Mouse (Mus musculus): Measurements from ENCODE around the gene March1. TPM values are rescaled to one million over a fixed set of nuclear protein-coding genes. Genes with fewer than 3 reads are reported as not detected.

Gene March1
- total and polyA plus RNA-seq, 3 experiments, result 0.04 TPM; not detected in 2

DNA sequence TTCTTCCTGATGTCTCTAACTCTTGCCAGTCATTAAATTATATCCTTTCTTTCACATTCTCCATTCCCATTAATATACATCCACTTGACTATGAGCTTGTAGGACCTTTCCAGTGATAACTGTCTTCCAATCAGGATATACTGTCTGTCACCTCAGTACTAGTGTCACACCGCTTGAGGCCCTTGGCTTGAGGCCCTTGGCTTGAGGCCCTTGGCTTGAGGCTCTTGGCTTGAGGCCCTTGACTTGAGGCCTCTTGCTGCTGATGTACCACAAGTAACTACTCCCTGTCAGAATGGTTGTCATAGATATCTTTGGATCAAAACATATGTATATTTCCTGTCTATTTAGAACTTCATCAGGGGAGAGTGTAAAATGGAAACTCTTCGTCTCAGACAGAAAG lies 576.7 kb downstream of the March1 start:
- no peaks in the 10 kb centered on the region for H3K27me3 ChIP-seq (ENCODE audit: control insufficient read depth in 1 of 2, insufficient read depth in 2 of 2, low read length in 2 of 2)
- H3K36me3 ChIP-seq (ENCODE audit: control insufficient read depth in 1 of 2, insufficient read depth in 2 of 2, low read length in 2 of 2), result no peaks in the 10 kb centered on the region
- no peak for DNase-seq (ENCODE audit: low read depth, low spot score)
- H3K9ac ChIP-seq (ENCODE audit: control insufficient read depth, low read depth, low read length, poor library complexity, severe bottlenecking), result no peak overlapping the region
- H3K4me3 ChIP-seq (ENCODE audit: control insufficient read depth in 1 of 2, insufficient read depth in 1 of 2, low read depth in 2 of 2, low read length in 2 of 2), result no peak overlapping the region
- H3K4me1 ChIP-seq (ENCODE audit: control insufficient read depth in 1 of 2, insufficient read depth in 2 of 2, low read length in 2 of 2), result no peaks in the 10 kb centered on the region
- H3K9me3 ChIP-seq (replicated peaks; ENCODE audit: insufficient read depth, low read length), result no peaks in the 10 kb centered on the region
- no peak overlapping the region for H3K27ac ChIP-seq (ENCODE audit: control insufficient read depth, low read depth, low read length)
- TF ChIP-seq MAZ (IDR thresholded peaks at IDR 0.05; ENCODE audit: low read depth, low read length), result no peak
- no peak for TF ChIP-seq TCF12 (IDR thresholded peaks at IDR 0.05; ENCODE audit: low read depth, low read length)
- TF ChIP-seq POLR2AphosphoS2 (IDR thresholded peaks at IDR 0.05; ENCODE audit: low read length), result no peak
- no peak for TF ChIP-seq CHD1 (IDR thresholded peaks at IDR 0.05; ENCODE audit: low read depth, low read length)
- TF ChIP-seq HCFC1 (IDR thresholded peaks at IDR 0.05; ENCODE audit: low read depth, low read length), result no peak
- TF ChIP-seq NRF1 (IDR thresholded peaks at IDR 0.05; ENCODE audit: insufficient read depth, low read depth, low read length, poor library complexity, severe bottlenecking), result no peak
- H3K79me2 ChIP-seq (ENCODE audit: control insufficient read depth, insufficient read depth, low read length, poor library complexity), result no peaks in the 10 kb centered on the region

DNA sequence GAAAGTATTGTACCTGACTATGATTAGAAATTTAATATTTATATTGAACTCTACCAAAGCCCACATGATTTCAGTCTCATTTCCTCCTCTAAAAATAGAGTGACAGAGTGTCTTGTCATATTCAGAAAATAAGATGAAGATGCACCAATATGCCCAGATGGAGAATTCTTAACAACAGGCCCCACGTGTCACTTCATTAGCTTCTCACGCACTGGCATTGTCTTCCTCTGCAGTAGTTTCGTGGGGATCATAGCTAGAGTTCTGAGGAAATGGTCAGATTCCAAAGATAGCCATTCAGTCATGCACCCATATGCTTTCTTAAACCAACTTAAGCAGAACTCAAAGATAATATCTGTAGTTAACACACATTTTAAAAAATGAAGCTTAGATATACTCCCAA lies 582.5 kb downstream of the March1 start:
- Histone ChIP-seq H3K9ac (ENCODE audit: control insufficient read depth, low read depth, low read length, poor library complexity, severe bottlenecking) (no peak overlapping the region), H3K27me3 (ENCODE audit: control insufficient read depth in 1 of 2, insufficient read depth in 2 of 2, low read length in 2 of 2) (no peaks in the 10 kb centered on the region), H3K27ac (ENCODE audit: control insufficient read depth, low read depth, low read length) (no peak overlapping the region), H3K4me3 (ENCODE audit: control insufficient read depth in 1 of 2, insufficient read depth in 1 of 2, low read depth in 2 of 2, low read length in 2 of 2) (no peak overlapping the region), H3K4me1 (ENCODE audit: control insufficient read depth in 1 of 2, insufficient read depth in 2 of 2, low read length in 2 of 2) (no peaks in the 10 kb centered on the region), H3K9me3 (replicated peaks; ENCODE audit: insufficient read depth, low read length) (no peaks in the 10 kb centered on the region), H3K79me2 (ENCODE audit: control insufficient read depth, insufficient read depth, low read length, poor library complexity) (no peaks in the 10 kb centered on the region), H3K36me3 (ENCODE audit: control insufficient read depth in 1 of 2, insufficient read depth in 2 of 2, low read length in 2 of 2) (no peaks in the 10 kb centered on the region)
- DNase-seq (ENCODE audit: low read depth, low spot score), result no peak
- TF ChIP-seq MAZ (IDR thresholded peaks at IDR 0.05; ENCODE audit: low read depth, low read length) (no peak), RCOR1 (IDR thresholded peaks at IDR 0.05; ENCODE audit: low read depth, low read length) (no peak), NRF1 (IDR thresholded peaks at IDR 0.05; ENCODE audit: insufficient read depth, low read depth, low read length, poor library complexity, severe bottlenecking) (no peak), CHD1 (IDR thresholded peaks at IDR 0.05; ENCODE audit: low read depth, low read length) (no peak), POLR2AphosphoS5 (IDR thresholded peaks at IDR 0.05; ENCODE audit: borderline replicate concordance, low read depth, low read length) (no peak), USF1 (IDR thresholded peaks at IDR 0.05; ENCODE audit: low read depth, low read length) (no peak), CHD2 (IDR thresholded peaks at IDR 0.05; ENCODE audit: low read length) (no peak), POLR2A (IDR thresholded peaks at IDR 0.05; ENCODE audit: control insufficient read depth in 1 of 2, insufficient read depth in 1 of 2, low read depth in 1 of 2, low read length in 2 of 2, poor library complexity in 1 of 2) (no peak), ZC3H11A (IDR thresholded peaks at IDR 0.05; ENCODE audit: low read depth, low read length) (no peak), KAT2A (conservative IDR thresholded peaks at IDR 0.05; ENCODE audit: low read depth, low read length) (no peak)

DNA sequence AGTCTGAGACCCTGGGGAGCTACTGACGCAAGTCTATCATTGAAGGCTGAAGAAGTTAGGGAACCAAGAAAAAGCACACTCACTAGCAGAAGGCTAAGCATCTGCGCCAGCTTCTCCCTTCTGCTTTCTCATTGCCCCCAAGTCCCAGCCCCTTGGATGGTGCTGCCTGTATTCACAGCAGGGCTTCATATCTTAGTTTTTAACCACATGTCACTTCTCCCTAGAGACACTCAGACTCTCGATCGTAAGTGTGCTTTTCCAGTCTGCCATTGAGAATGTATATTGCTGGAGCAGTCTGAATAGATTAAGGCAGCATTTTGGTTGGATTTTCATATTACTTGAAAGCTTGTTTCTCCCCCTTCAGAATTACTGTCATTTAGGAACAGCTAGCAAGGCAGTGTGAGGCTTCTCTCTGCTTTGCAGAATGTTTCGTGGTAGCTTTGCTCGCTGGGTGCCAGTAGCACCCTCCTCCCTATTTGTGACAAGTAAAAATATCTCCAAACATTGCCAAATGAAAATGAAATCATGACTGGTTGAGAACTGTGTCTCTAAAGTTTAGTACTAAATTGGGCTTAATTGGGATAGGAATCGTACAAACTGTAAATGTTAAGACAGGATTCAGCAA lies 586.2 kb downstream of the March1 start:
- Histone ChIP-seq H3K79me2 (ENCODE audit: control insufficient read depth, insufficient read depth, low read length, poor library complexity) (no peaks in the 10 kb centered on the region), H3K27ac (ENCODE audit: control insufficient read depth, low read depth, low read length) (no peak overlapping the region), H3K4me3 (ENCODE audit: control insufficient read depth in 1 of 2, insufficient read depth in 1 of 2, low read depth in 2 of 2, low read length in 2 of 2) (no peak overlapping the region), H3K27me3 (ENCODE audit: control insufficient read depth in 1 of 2, insufficient read depth in 2 of 2, low read length in 2 of 2) (no peaks in the 10 kb centered on the region), H3K4me1 (ENCODE audit: control insufficient read depth in 1 of 2, insufficient read depth in 2 of 2, low read length in 2 of 2) (no peaks in the 10 kb centered on the region), H3K9me3 (replicated peaks; ENCODE audit: insufficient read depth, low read length) (no peaks in the 10 kb centered on the region), H3K9ac (ENCODE audit: control insufficient read depth, low read depth, low read length, poor library complexity, severe bottlenecking) (no peak overlapping the region), H3K36me3 (ENCODE audit: control insufficient read depth in 1 of 2, insufficient read depth in 2 of 2, low read length in 2 of 2) (no peaks in the 10 kb centered on the region)
- TF ChIP-seq CHD2 (IDR thresholded peaks at IDR 0.05; ENCODE audit: low read length) (no peak), ZMIZ1 (IDR thresholded peaks at IDR 0.05; ENCODE audit: low read depth, low read length) (no peak), MAZ (IDR thresholded peaks at IDR 0.05; ENCODE audit: low read depth, low read length) (no peak), CHD1 (IDR thresholded peaks at IDR 0.05; ENCODE audit: low read depth, low read length) (no peak), TCF12 (IDR thresholded peaks at IDR 0.05; ENCODE audit: low read depth, low read length) (no peak), POLR2AphosphoS2 (IDR thresholded peaks at IDR 0.05; ENCODE audit: low read length) (no peak), TBP (IDR thresholded peaks at IDR 0.05; ENCODE audit: low read depth, low read length) (no peak), CTCF (IDR thresholded peaks at IDR 0.05 in 2 of 3, conservative IDR thresholded peaks at IDR 0.05 in 1 of 3; ENCODE audit: control insufficient read depth in 1 of 3, insufficient read depth in 1 of 3, low read depth in 2 of 3, low read length in 3 of 3, poor library complexity in 1 of 3, severe bottlenecking in 1 of 3) (no peak), BHLHE40 (IDR thresholded peaks at IDR 0.05; ENCODE audit: borderline replicate concordance, low read depth, low read length) (no peak), E2F4 (IDR thresholded peaks at IDR 0.05; ENCODE audit: borderline replicate concordance, low read depth, low read length) (no peak), ZC3H11A (IDR thresholded peaks at IDR 0.05; ENCODE audit: low read depth, low read length) (no peak), MYB (IDR thresholded peaks at IDR 0.05; ENCODE audit: low read depth, low read length) (no peak), EP300 (IDR thresholded peaks at IDR 0.05; ENCODE audit: low read depth in 1 of 2, low read length in 2 of 2) (no peak), POLR2AphosphoS5 (IDR thresholded peaks at IDR 0.05; ENCODE audit: borderline replicate concordance, low read depth, low read length) (no peak), GABPA (IDR thresholded peaks at IDR 0.05; ENCODE audit: low read depth, low read length) (no peak), ZNF384 (IDR thresholded peaks at IDR 0.05; ENCODE audit: low read depth, low read length) (no peak), MYC (IDR thresholded peaks at IDR 0.05; ENCODE audit: low read depth, low read length) (no peak)
- DNase-seq (ENCODE audit: low read depth, low spot score), result no peak

Data from MEL (cell line).